Mouse (Mus musculus) midbrain, embryonic 13.5 days (tissue): Measurements from ENCODE around the gene Fam110a. TPM values are rescaled to one million over a fixed set of nuclear protein-coding genes. Genes with fewer than 3 reads are reported as not detected.

Experiments used
- ATAC-seq: fragments of 200-750 bp; cut with Nextera tagmentation; 2 replicates; pipeline ENCODE4 v1.8.0; 2017; ENCODE audit warnings: mild to moderate bottlenecking, moderate TSS enrichment, moderate library complexity
- H3K27ac ChIP-seq: fragments of 300-500 bp; sonication (generic); 2 replicates; pipeline ENCODE4 v1.5.1; 2015; ENCODE audit warnings: inconsistent platforms, mild to moderate bottlenecking, moderate library complexity
- H3K27me3 ChIP-seq: fragments of 300-500 bp; sonication (generic); 2 replicates; pipeline ENCODE4 v1.6.1; 2015; ENCODE audit warnings: mild to moderate bottlenecking, inconsistent platforms
- H3K36me3 ChIP-seq: fragments of 300-500 bp; sonication (generic); 2 replicates; pipeline ENCODE4 v1.6.1; 2015; ENCODE audit warnings: mild to moderate bottlenecking, inconsistent platforms
- H3K4me1 ChIP-seq: fragments of 300-500 bp; sonication (generic); replicated peaks from 2 replicates; pipeline ENCODE4 v1.6.1; 2015; ENCODE audit warnings: inconsistent platforms
- H3K4me2 ChIP-seq: fragments of 300-500 bp; sonication (generic); replicated peaks from 2 replicates; pipeline ENCODE4 v1.6.1; 2015; ENCODE audit warnings: moderate library complexity, mild to moderate bottlenecking, inconsistent platforms
- H3K4me3 ChIP-seq: fragments of 300-500 bp; sonication (generic); replicated peaks from 2 replicates; pipeline ENCODE4 v1.5.1; 2015; ENCODE audit warnings: mild to moderate bottlenecking, inconsistent platforms
- H3K9ac ChIP-seq: fragments of 300-500 bp; sonication (generic); replicated peaks from 2 replicates; pipeline ENCODE4 v1.6.1; 2015; ENCODE audit warnings: mild to moderate bottlenecking, inconsistent platforms
- H3K9me3 ChIP-seq: fragments of 300-500 bp; sonication (generic); 2 replicates; pipeline ENCODE4 v1.6.1; 2016; ENCODE audit warnings: mild to moderate bottlenecking, inconsistent platforms
- WGBS: fragments of 180-500 bp; shearing (Covaris S2); methylation state at CpG from one replicate; pipeline ENCODE4 v1.1.7; 2015; 5-methylcytosine and 5-hydroxymethylcytosine counted together
- polyA plus RNA-seq: library from polyadenylated mRNA; unstranded; fragments of >200 nt; fragmentation: Nextera tagmentation; extraction: Ambion mirVana; gene quantifications from 2 replicates; pipeline ENCODE4 v1.2.1, GENCODE M21; 2015

The Fam110a gene
- polyA plus RNA-seq, 1 experiment from 2014 or later: 97.3 TPM

DNA sequence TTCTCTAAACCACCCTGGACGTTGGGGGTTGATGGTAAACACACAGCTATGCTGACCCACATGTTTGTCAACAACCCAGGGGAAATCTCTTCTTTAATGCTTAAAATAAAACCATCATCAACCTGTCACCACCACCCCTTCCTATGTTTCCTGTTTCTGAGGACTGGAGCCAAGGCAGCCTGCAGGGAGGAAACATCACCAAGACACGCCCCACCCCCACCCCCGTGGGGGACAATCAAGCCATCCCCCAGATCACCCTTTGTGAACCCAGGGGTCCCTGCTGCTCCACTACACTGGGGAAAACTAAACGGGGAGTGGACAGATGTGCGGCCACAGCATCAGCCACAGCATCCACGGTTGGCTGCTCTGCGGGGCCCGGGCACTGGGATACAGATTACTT, 11.6 kb downstream of the Fam110a start:
- Histone ChIP-seq H3K4me2 (peak overlapping the region; percentile 80), H3K4me1 (peaks cover 91% of the 10 kb centered on the region), H3K9ac (0 out of 2 replicates have a peak overlapping the region, but pooled peaks have one; percentile 8), H3K4me3 (peak overlapping the region; percentile 50), H3K27me3 (no peaks in the 10 kb centered on the region), H3K36me3 (peaks cover 4% of the 10 kb centered on the region; the same call in 1 of the 2 replicates), H3K27ac (peak overlapping the region; percentile 93), H3K9me3 (no peaks in the 10 kb centered on the region)
- 63% methylated on average over 8 of the region's 8 CpGs for WGBS
- no peak for ATAC-seq

GRCm38 (mm10) chr2:151967792-151968191, 12.2 kb downstream of the Fam110a start:
- Histone ChIP-seq H3K27ac (peak overlapping the region; percentile 93), H3K9me3 (no peaks in the 10 kb centered on the region), H3K27me3 (no peaks in the 10 kb centered on the region), H3K4me1 (peaks cover 88% of the 10 kb centered on the region), H3K9ac (peak overlapping the region; percentile 53; the same call in 1 of the 2 replicates), H3K4me2 (peak overlapping the region; percentile 80), H3K36me3 (peaks cover 4% of the 10 kb centered on the region; the same call in 1 of the 2 replicates), H3K4me3 (peak overlapping the region; percentile 50)
- WGBS: 77% methylated on average over 2 of the region's 2 CpGs
- ATAC-seq: no peak

DNA sequence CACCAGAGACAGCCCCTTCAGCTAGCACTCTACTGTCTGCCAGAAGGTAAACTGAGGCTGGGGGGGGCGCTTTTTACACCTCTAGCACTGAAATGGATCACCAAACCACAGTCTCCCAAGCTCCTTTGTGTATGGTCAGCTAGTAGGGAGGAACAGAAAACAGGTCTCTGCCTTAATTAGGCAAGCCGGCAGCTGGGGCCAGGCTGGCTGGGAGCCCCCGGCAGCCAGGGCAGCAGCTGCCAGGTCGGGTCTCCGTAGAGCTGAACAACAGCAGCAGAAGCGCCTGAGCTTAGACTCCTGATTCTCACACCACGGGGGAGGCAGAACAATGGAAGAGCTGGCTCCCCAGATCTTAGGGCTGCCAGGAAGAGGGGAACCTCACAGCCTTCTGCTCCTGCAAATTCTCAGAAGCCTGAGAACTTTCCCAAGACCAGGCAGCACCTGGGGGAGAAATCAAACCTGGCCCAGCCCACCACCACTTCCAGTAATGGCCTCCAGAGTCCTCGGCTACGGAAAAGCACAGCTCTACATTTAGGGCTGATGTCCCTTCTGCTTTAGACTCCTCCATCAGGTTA, 12.8 kb downstream of the Fam110a start:
- peak; percentile 29 for ATAC-seq
- H3K4me3 ChIP-seq: peak overlapping the region; percentile 50
- peak overlapping the region; percentile 53 for H3K9ac ChIP-seq
- H3K36me3 ChIP-seq: peaks cover 4% of the 10 kb centered on the region; the same call in 1 of the 2 replicates
- no peaks in the 10 kb centered on the region for H3K9me3 ChIP-seq
- WGBS: 12% methylated on average over 9 of the region's 9 CpGs
- H3K4me2 ChIP-seq: peak overlapping the region; percentile 80
- no peaks in the 10 kb centered on the region for H3K27me3 ChIP-seq
- peak overlapping the region; percentile 93 for H3K27ac ChIP-seq
- H3K4me1 ChIP-seq: peaks cover 88% of the 10 kb centered on the region

DNA sequence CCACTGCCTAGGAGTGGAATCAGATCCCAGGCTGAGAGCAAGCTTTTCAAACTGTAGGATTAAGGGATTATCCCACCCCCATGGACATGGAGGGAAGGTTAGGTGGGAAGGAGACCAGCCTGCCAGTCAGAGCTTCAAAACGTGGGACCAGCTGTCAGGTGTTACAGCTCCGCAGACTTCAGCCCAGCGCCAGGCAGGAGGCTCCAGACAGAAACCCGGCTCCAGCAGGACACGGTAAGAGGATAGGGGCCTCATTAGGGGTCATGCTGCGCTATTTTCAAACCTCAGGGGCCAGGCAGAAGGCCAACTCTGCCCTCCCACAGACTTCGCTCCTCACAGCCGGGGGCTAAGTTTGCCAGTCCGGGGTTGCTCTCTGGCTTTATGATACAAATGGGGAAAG, 16.0 kb downstream of the Fam110a start:
- Histone ChIP-seq H3K9me3 (no peaks in the 10 kb centered on the region), H3K27ac (peak overlapping the region; percentile 52), H3K4me1 (peaks cover 69% of the 10 kb centered on the region), H3K36me3 (no peaks in the 10 kb centered on the region), H3K27me3 (no peaks in the 10 kb centered on the region), H3K4me3 (no peak overlapping the region), H3K4me2 (0 out of 2 replicates have a peak overlapping the region, but pooled peaks have one; percentile 6), H3K9ac (peak overlapping the region; percentile 6; the same call in 1 of the 2 replicates)
- 6% methylated on average over 9 of the region's 9 CpGs for WGBS
- peak; percentile 3; the same call in 1 of the 2 replicates for ATAC-seq

DNA sequence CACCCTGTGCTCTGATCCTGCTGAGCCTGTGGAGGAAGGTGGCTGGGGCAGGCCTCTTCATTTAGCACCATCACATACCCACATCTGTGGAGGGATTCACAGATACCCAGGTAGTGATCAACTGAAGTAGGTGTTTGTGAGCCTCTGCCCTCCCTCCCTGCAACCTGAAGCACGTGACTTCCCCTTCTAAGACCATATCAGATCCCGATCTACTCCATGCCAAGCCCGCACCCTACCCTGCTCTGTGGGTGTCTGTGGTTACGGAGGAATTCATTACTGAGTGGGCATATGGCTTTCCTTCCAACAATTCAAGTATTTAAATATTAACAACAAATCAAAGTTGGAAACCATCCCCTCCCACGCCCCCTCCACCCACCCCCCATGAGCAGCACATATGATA, 16.7 kb downstream of the Fam110a start:
- Histone ChIP-seq H3K9ac (no peak overlapping the region), H3K4me3 (no peak overlapping the region), H3K9me3 (no peaks in the 10 kb centered on the region), H3K4me2 (no peak overlapping the region), H3K36me3 (no peaks in the 10 kb centered on the region), H3K4me1 (peaks cover 62% of the 10 kb centered on the region), H3K27ac (no peak overlapping the region), H3K27me3 (no peaks in the 10 kb centered on the region)
- 86% methylated on average over 5 of the region's 5 CpGs for WGBS
- no peak for ATAC-seq

DNA sequence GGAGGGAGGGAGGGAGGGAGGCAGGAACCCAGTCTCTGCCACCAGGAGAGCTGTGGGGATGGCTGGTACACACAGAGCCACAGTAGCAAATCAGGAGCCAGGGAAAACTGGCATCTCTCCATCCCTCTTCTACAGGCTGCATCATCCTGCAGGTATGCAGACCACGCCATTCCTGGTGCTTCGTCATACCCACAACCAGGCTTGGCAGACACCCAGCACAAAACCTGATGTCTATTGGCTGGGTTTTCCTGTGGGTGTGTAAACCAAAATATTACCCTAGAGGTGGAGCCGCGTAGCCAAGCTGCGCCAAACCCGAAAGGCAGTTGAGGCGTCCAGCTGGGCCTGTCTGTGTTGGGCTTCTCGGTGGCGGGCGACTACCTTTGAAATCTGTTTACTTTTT, 17.5 kb downstream of the Fam110a start:
- Histone ChIP-seq H3K9me3 (no peaks in the 10 kb centered on the region), H3K4me3 (no peak overlapping the region), H3K36me3 (no peaks in the 10 kb centered on the region), H3K27ac (no peak overlapping the region), H3K27me3 (no peaks in the 10 kb centered on the region), H3K4me1 (peaks cover 53% of the 10 kb centered on the region), H3K9ac (no peak overlapping the region), H3K4me2 (no peak overlapping the region)
- 0 out of 2 replicates have a peak, but pooled peaks have one; percentile 18 for ATAC-seq
- 55% methylated on average over 10 of the region's 10 CpGs for WGBS

DNA sequence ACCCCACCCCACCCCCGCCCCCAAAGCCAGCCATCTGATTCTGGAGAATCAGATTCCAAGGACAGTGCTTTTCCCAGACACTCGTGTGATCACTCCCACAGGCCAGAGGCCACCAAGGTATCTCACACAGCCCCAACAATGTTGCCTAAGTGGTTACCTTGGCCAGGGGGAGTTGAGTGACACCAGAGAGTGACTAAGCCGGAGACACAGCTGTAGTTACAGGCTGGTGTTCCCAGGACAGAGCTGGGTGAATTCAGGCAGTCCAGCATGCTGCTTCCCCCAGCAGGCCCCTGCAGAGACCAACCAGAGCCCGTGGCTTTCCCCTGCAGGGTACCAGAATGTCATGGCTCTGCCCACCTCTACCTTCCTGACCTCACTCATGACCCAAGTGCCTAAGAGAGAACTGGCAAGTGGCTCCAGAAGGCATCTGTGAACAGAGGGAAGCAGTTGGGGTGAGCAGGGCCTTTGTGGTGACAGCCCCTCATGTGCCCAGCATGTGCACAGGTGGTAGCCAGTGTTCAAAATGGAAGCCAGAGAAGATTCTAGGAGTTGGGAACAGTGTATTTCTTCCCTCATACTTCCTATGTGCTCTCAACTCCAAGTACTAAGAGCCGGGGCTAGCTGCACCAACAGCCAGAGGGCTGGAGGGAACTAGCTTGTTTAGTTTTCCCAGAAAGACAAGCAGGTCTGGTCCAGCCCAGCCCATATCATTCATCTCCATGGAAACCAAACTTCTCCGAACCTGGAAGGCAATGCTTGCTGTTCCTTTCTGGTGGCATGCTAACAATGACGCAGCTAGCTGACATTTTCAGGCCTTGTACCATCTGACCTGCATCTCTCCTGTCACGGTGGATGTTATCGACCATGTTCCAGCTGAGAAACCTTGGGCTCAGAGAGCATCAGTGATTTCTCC, 18.5 kb downstream of the Fam110a start:
- Histone ChIP-seq H3K4me2 (no peak overlapping the region), H3K4me1 (peaks cover 51% of the 10 kb centered on the region), H3K4me3 (no peak overlapping the region), H3K27ac (peak overlapping the region; percentile 31), H3K9me3 (no peaks in the 10 kb centered on the region), H3K36me3 (no peaks in the 10 kb centered on the region), H3K27me3 (no peaks in the 10 kb centered on the region), H3K9ac (no peak overlapping the region)
- no peak for ATAC-seq
- 37% methylated on average over 9 of the region's 9 CpGs for WGBS

- no peak overlapping the region for H3K9ac ChIP-seq
- no peaks in the 10 kb centered on the region for H3K9me3 ChIP-seq
- no peaks in the 10 kb centered on the region for H3K27me3 ChIP-seq
- H3K27ac ChIP-seq: no peak overlapping the region
- H3K36me3 ChIP-seq: no peaks in the 10 kb centered on the region
- H3K4me3 ChIP-seq: no peak overlapping the region
- WGBS: 34% methylated on average over 5 of the region's 5 CpGs
- peaks cover 37% of the 10 kb centered on the region for H3K4me1 ChIP-seq
- no peak overlapping the region for H3K4me2 ChIP-seq
- ATAC-seq: no peak
Observed at GRCm38 (mm10) chr2:151959274-151959673, 20.7 kb downstream of the Fam110a start.

DNA sequence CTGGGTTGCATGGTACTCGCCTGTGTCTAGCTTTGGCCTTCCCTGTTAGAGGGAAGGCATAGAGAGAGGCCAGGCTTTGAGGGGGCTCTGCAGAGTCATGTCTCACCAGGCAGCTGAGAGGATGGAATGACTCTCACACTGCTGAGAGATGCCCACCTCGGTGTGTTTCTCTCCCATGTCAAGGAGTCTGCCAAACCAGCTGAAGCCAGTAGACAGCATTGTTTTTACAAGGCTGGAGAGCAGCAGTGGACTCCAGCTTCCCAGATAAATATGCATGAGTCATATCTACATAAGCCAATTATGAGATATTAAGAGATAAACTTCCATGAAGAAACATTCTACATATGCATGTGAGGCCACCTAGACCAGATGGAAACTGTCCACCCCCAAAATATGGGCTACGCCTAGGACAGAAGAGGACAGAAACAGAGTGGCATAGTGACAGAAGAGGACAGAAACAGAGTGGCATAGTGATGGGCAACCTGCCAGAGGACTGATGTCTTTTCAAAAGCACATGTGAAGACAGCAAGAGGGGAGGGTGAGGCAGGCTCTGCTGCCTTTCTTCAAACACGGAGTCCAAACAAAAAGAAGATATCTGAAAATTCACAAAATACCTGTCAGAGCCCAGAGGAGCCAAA, 23.4 kb downstream of the Fam110a start:
- peaks cover 16% of the 10 kb centered on the region for H3K4me1 ChIP-seq
- no peaks in the 10 kb centered on the region for H3K27me3 ChIP-seq
- H3K27ac ChIP-seq: peak overlapping the region; percentile 40; the same call in 1 of the 2 replicates
- no peaks in the 10 kb centered on the region for H3K9me3 ChIP-seq
- WGBS: 70% methylated on average over 4 of the region's 4 CpGs
- H3K9ac ChIP-seq: no peak overlapping the region
- H3K4me3 ChIP-seq: no peak overlapping the region
- H3K36me3 ChIP-seq: no peaks in the 10 kb centered on the region
- 0 out of 2 replicates have a peak, but pooled peaks have one; percentile 38 for ATAC-seq
- no peak overlapping the region for H3K4me2 ChIP-seq

DNA sequence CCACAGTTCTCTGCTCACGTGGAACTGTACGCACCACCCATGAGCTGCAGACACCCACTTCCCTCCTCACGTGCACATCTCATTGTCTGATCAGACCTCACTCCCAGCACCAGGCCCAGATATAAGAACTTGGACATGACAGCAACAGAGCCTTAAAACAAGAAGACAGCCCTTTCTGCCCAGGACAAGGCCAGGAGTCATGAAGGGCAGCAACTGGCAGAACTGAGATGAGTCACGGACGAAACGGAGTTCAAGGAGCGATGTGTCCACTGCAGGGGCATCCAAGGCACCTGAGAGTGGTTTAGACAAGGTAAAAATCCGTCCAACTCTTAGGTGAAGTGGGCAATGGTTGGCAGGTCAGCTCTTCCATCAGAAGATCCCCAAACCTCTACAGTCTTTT, 26.4 kb downstream of the Fam110a start:
- Histone ChIP-seq H3K27me3 (no peaks in the 10 kb centered on the region), H3K9me3 (no peaks in the 10 kb centered on the region), H3K9ac (no peak overlapping the region), H3K4me3 (no peak overlapping the region), H3K4me2 (no peak overlapping the region), H3K36me3 (no peaks in the 10 kb centered on the region), H3K4me1 (peaks cover 11% of the 10 kb centered on the region), H3K27ac (no peak overlapping the region)
- 90% methylated on average over 8 of the region's 8 CpGs for WGBS
- ATAC-seq: no peak

DNA sequence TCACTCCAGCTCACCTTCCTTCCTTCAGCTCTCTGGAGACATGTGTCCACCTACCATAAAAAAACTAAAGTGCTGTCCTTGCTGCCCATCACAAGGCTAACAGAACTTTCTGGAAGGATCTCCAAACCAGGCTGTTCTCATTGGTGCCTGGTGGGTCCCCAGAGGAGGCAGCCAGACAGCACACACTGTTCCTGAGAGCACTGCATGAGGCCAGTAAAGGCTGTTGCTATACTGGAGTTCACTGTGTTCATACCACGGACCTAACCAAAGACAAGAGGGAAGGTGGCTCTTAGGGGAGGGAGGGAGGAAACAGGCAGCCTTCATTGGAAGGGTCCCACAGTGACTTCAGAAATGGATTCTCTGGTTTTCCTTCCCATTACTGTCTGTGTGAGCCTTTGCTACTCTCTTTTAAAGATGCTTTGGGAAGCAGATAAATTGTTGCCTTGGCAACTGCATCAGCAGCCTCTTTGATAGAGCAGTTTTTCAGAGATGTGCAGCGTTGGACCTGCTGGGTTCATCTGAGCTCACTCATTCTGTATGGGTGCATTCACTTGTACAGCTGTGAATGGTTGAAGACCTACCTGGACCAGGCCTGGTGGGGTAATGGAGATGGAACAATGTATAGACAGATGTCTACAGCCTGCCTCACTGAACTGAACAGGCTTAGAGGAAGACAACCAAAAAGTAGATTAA, 30.8 kb downstream of the Fam110a start:
- H3K27ac ChIP-seq: peak overlapping the region; percentile 17; the same call in 1 of the 2 replicates
- ATAC-seq: peak; percentile 65
- no peak overlapping the region for H3K4me2 ChIP-seq

More for the DNA sequence above, 30.8 kb downstream of the Fam110a start:
- no peak overlapping the region for H3K9ac ChIP-seq
- H3K9me3 ChIP-seq: no peaks in the 10 kb centered on the region
- WGBS: 60% methylated on average over 2 of the region's 2 CpGs
- no peak overlapping the region for H3K4me3 ChIP-seq
- no peaks in the 10 kb centered on the region for H3K27me3 ChIP-seq
- no peaks in the 10 kb centered on the region for H3K36me3 ChIP-seq
- no peaks in the 10 kb centered on the region for H3K4me1 ChIP-seq
